Mouse (Mus musculus) retina, adult 2 months (tissue): Measurements from ENCODE around the gene Tnfsfm13.

ENCODE experiments used
- DNase-seq: peaks from one replicate; pipeline ENCODE4 v3.0.0-alpha.2; 2012; ENCODE audit warnings: low read depth, low spot score

Gene Tnfsfm13

GRCm38 (mm10) chr11:69655264-69656064, 40.4 kb downstream of the Tnfsfm13 start, which contains the start of gene Sox15:
Sox15 (plus strand) TSS chr11:69655314.
- peak; percentile 47 for DNase-seq

GRCm38 (mm10) chr11:69654760-69655159, 41.1 kb downstream of the Tnfsfm13 start:
- DNase-seq: no peak

- peak; percentile 62 for DNase-seq
These were observed 42.5 kb downstream of the Tnfsfm13 start for GRCm38 (mm10) chr11:69653399-69653798.

- DNase-seq: no peak
These were observed 50.0 kb downstream of the Tnfsfm13 start for GRCm38 (mm10) chr11:69645860-69646259.

GRCm38 (mm10) chr11:69635471-69635870, 60.4 kb downstream of the Tnfsfm13 start:
- no peak for DNase-seq

- DNase-seq: no peak
These were observed 62.6 kb downstream of the Tnfsfm13 start for GRCm38 (mm10) chr11:69633128-69633866.
